Mouse (Mus musculus): ENCODE measurements at regions not wholly inside any gene's neighbourhood (a gene's known extent, or its start where the extent isn't known, plus 50 kb on each side); places are given as distances from the start of the nearest gene placed in this dataset.

- Histone ChIP-seq H3K4me3 (no peak overlapping the region), H3K36me3 (no peaks in the 10 kb centered on the region), H3K27me3 (peaks cover 7% of the 10 kb centered on the region; the same call in 1 of the 2 replicates), H3K9ac (replicated peaks) (no peak overlapping the region), H3K4me2 (replicated peaks) (no peak overlapping the region), H3K4me1 (peaks cover 8% of the 10 kb centered on the region; the same call in 1 of the 2 replicates), H3K27ac (replicated peaks) (no peak overlapping the region), H3K9me3 (no peaks in the 10 kb centered on the region; the same call in 1 of the 2 replicates)
- no peak for ATAC-seq (ENCODE audit: low FRiP score, low read depth)
- WGBS: 91% methylated on average over 3 of the region's 3 CpGs
Measured at GRCm38 (mm10) chr13:97550880-97551279, 209.6 kb downstream of the Gm10260 start.

- H3K4me2 ChIP-seq (replicated peaks): no peak overlapping the region
Measured at GRCm38 (mm10) chr13:97550172-97550571, 210.3 kb downstream of the Gm10260 start.

GRCm38 (mm10) chr13:97549384-97549783 lies 211.0 kb downstream of the Gm10260 start:
- no peak overlapping the region for H3K9ac ChIP-seq (replicated peaks)
- H3K4me2 ChIP-seq (replicated peaks): no peak overlapping the region

More at GRCm38 (mm10) chr13:97550172-97550571, 210.3 kb downstream of the Gm10260 start:
- Histone ChIP-seq H3K36me3 (no peaks in the 10 kb centered on the region), H3K27me3 (peaks cover 7% of the 10 kb centered on the region; the same call in 1 of the 2 replicates), H3K27ac (replicated peaks) (no peak overlapping the region), H3K9me3 (no peaks in the 10 kb centered on the region; the same call in 1 of the 2 replicates), H3K4me3 (no peak overlapping the region), H3K4me1 (peaks cover 8% of the 10 kb centered on the region; the same call in 1 of the 2 replicates), H3K9ac (replicated peaks) (no peak overlapping the region)
- no peak for ATAC-seq (ENCODE audit: low FRiP score, low read depth)
- 92% methylated on average over 5 of the region's 5 CpGs for WGBS

GRCm38 (mm10) chr13:97548527-97548977 lies 211.9 kb downstream of the Gm10260 start:
- ATAC-seq (ENCODE audit: low FRiP score, low read depth): no peak
- Histone ChIP-seq H3K4me1 (peaks cover 3% of the 10 kb centered on the region; the same call in 1 of the 2 replicates), H3K4me2 (replicated peaks) (no peak overlapping the region), H3K9me3 (no peaks in the 10 kb centered on the region; the same call in 1 of the 2 replicates), H3K9ac (replicated peaks) (no peak overlapping the region), H3K4me3 (no peak overlapping the region), H3K36me3 (no peaks in the 10 kb centered on the region), H3K27me3 (peaks cover 5% of the 10 kb centered on the region; the same call in 1 of the 2 replicates), H3K27ac (replicated peaks) (no peak overlapping the region)
- WGBS: 51% methylated on average over 9 of the region's 9 CpGs

More at GRCm38 (mm10) chr13:97549384-97549783, 211.0 kb downstream of the Gm10260 start:
- ATAC-seq (ENCODE audit: low FRiP score, low read depth): no peak
- Histone ChIP-seq H3K4me3 (no peak overlapping the region), H3K27ac (replicated peaks) (no peak overlapping the region), H3K4me1 (peaks cover 3% of the 10 kb centered on the region; the same call in 1 of the 2 replicates), H3K27me3 (peaks cover 7% of the 10 kb centered on the region; the same call in 1 of the 2 replicates), H3K36me3 (no peaks in the 10 kb centered on the region), H3K9me3 (no peaks in the 10 kb centered on the region; the same call in 1 of the 2 replicates)
- WGBS: 92% methylated on average over 6 of the region's 6 CpGs

- WGBS: 54% methylated on average over 5 of the region's 5 CpGs
Measured at GRCm38 (mm10) chr13:97546936-97547335, 213.5 kb downstream of the Gm10260 start.

GRCm38 (mm10) chr13:97545971-97546454 lies 214.4 kb downstream of the Gm10260 start:
- peaks cover under 1% of the 10 kb centered on the region; the same call in 1 of the 2 replicates for H3K27me3 ChIP-seq
- H3K27ac ChIP-seq (replicated peaks): no peak overlapping the region
- 51% methylated on average over 9 of the region's 9 CpGs for WGBS
- H3K4me1 ChIP-seq: peaks cover 3% of the 10 kb centered on the region; the same call in 1 of the 2 replicates
- no peaks in the 10 kb centered on the region for H3K36me3 ChIP-seq
- H3K9me3 ChIP-seq: no peaks in the 10 kb centered on the region; the same call in 1 of the 2 replicates
- H3K4me3 ChIP-seq: no peak overlapping the region
- no peak overlapping the region for H3K4me2 ChIP-seq (replicated peaks)
- ATAC-seq (ENCODE audit: low FRiP score, low read depth): no peak
- H3K9ac ChIP-seq (replicated peaks): no peak overlapping the region

More at GRCm38 (mm10) chr13:97546936-97547335, 213.5 kb downstream of the Gm10260 start:
- Histone ChIP-seq H3K9me3 (no peaks in the 10 kb centered on the region; the same call in 1 of the 2 replicates), H3K4me3 (no peak overlapping the region), H3K9ac (replicated peaks) (no peak overlapping the region), H3K36me3 (no peaks in the 10 kb centered on the region), H3K4me1 (peaks cover 3% of the 10 kb centered on the region; the same call in 1 of the 2 replicates), H3K4me2 (replicated peaks) (no peak overlapping the region), H3K27me3 (peaks cover 4% of the 10 kb centered on the region; the same call in 1 of the 2 replicates), H3K27ac (replicated peaks) (no peak overlapping the region)
- no peak for ATAC-seq (ENCODE audit: low FRiP score, low read depth)

- ATAC-seq (ENCODE audit: low FRiP score, low read depth): no peak
- 69% methylated on average over 9 of the region's 9 CpGs for WGBS
- Histone ChIP-seq H3K36me3 (no peaks in the 10 kb centered on the region), H3K27me3 (no peaks in the 10 kb centered on the region), H3K4me3 (no peak overlapping the region), H3K4me2 (replicated peaks) (no peak overlapping the region), H3K4me1 (no peaks in the 10 kb centered on the region), H3K9ac (replicated peaks) (no peak overlapping the region), H3K27ac (replicated peaks) (no peak overlapping the region), H3K9me3 (no peaks in the 10 kb centered on the region)
Measured at GRCm38 (mm10) chr13:97539686-97540085, 220.7 kb downstream of the Gm10260 start.

- ATAC-seq (ENCODE audit: low FRiP score, low read depth): no peak
- no peak overlapping the region for H3K4me3 ChIP-seq
- WGBS: 93% methylated on average over 7 of the region's 7 CpGs
- no peaks in the 10 kb centered on the region for H3K36me3 ChIP-seq
- H3K27me3 ChIP-seq: no peaks in the 10 kb centered on the region
- H3K4me2 ChIP-seq (replicated peaks): no peak overlapping the region
- H3K4me1 ChIP-seq: no peaks in the 10 kb centered on the region; the same call in 1 of the 2 replicates
- no peak overlapping the region for H3K9ac ChIP-seq (replicated peaks)
- H3K9me3 ChIP-seq: no peaks in the 10 kb centered on the region
- H3K27ac ChIP-seq (replicated peaks): no peak overlapping the region
Measured at GRCm38 (mm10) chr13:97538441-97538840, 222.0 kb downstream of the Gm10260 start.

- no peaks in the 10 kb centered on the region; the same call in 1 of the 2 replicates for H3K4me1 ChIP-seq
- no peak overlapping the region for H3K4me2 ChIP-seq (replicated peaks)
- H3K36me3 ChIP-seq: no peaks in the 10 kb centered on the region
- no peak for ATAC-seq (ENCODE audit: low FRiP score, low read depth)
- H3K27me3 ChIP-seq: no peaks in the 10 kb centered on the region
- WGBS: 75% methylated on average over 7 of the region's 7 CpGs
- H3K27ac ChIP-seq (replicated peaks): no peak overlapping the region
- no peak overlapping the region for H3K4me3 ChIP-seq
- H3K9me3 ChIP-seq: no peaks in the 10 kb centered on the region
- H3K9ac ChIP-seq (replicated peaks): no peak overlapping the region
Measured at GRCm38 (mm10) chr13:97537686-97538085, 222.7 kb downstream of the Gm10260 start.

GRCm38 (mm10) chr13:97537206-97537605 lies 223.2 kb downstream of the Gm10260 start:
- no peaks in the 10 kb centered on the region for H3K9me3 ChIP-seq
- H3K4me2 ChIP-seq (replicated peaks): no peak overlapping the region
- ATAC-seq (ENCODE audit: low FRiP score, low read depth): no peak
- WGBS: 74% methylated on average over 11 of the region's 11 CpGs
- no peak overlapping the region for H3K4me3 ChIP-seq
- no peak overlapping the region for H3K27ac ChIP-seq (replicated peaks)
- H3K27me3 ChIP-seq: no peaks in the 10 kb centered on the region
- no peaks in the 10 kb centered on the region for H3K36me3 ChIP-seq
- no peak overlapping the region for H3K9ac ChIP-seq (replicated peaks)
- no peaks in the 10 kb centered on the region; the same call in 1 of the 2 replicates for H3K4me1 ChIP-seq

GRCm38 (mm10) chr13:97533896-97534666 lies 226.4 kb downstream of the Gm10260 start:
- H3K4me1 ChIP-seq: no peaks in the 10 kb centered on the region; the same call in 1 of the 2 replicates
- H3K4me3 ChIP-seq: no peak overlapping the region
- no peak for ATAC-seq (ENCODE audit: low FRiP score, low read depth)
- H3K36me3 ChIP-seq: no peaks in the 10 kb centered on the region
- WGBS: 91% methylated on average over 11 of the region's 11 CpGs
- H3K4me2 ChIP-seq (replicated peaks): no peak overlapping the region
- H3K9me3 ChIP-seq: no peaks in the 10 kb centered on the region
- no peak overlapping the region for H3K9ac ChIP-seq (replicated peaks)
- H3K27me3 ChIP-seq: no peaks in the 10 kb centered on the region
- no peak overlapping the region for H3K27ac ChIP-seq (replicated peaks)

- H3K9ac ChIP-seq (replicated peaks): no peak overlapping the region
- H3K27me3 ChIP-seq: peaks cover 3% of the 10 kb centered on the region; the same call in 1 of the 2 replicates
- no peak overlapping the region for H3K27ac ChIP-seq (replicated peaks)
- H3K9me3 ChIP-seq: no peaks in the 10 kb centered on the region
- ATAC-seq (ENCODE audit: low FRiP score, low read depth): no peak
- H3K4me3 ChIP-seq: no peak overlapping the region
- no peak overlapping the region for H3K4me2 ChIP-seq (replicated peaks)
- no peaks in the 10 kb centered on the region; the same call in 1 of the 2 replicates for H3K4me1 ChIP-seq
- WGBS: 92% methylated on average over 2 of the region's 2 CpGs
- H3K36me3 ChIP-seq: no peaks in the 10 kb centered on the region
Measured at GRCm38 (mm10) chr13:97531181-97531580, 229.3 kb downstream of the Gm10260 start.
